Mouse (Mus musculus) heart, adult 2 months (tissue): ENCODE data around the gene Vstm2l.

Experiments
- CTCF ChIP-seq: fragments of 200-600 bp; IDR thresholded peaks from 2 replicates; pipeline ENCODE4 v1.8.1; 2022; ENCODE audit warnings: antibody characterized with exemption, mild to moderate bottlenecking, moderate library complexity
- POLR2A ChIP-seq: fragments of 200-500 bp; IDR thresholded peaks from 2 replicates; pipeline ENCODE4 v1.6.1; 2011; ENCODE audit warnings: mild to moderate bottlenecking, low read depth, low read length, control low read depth; ENCODE audit not compliant: insufficient read depth

DNA sequence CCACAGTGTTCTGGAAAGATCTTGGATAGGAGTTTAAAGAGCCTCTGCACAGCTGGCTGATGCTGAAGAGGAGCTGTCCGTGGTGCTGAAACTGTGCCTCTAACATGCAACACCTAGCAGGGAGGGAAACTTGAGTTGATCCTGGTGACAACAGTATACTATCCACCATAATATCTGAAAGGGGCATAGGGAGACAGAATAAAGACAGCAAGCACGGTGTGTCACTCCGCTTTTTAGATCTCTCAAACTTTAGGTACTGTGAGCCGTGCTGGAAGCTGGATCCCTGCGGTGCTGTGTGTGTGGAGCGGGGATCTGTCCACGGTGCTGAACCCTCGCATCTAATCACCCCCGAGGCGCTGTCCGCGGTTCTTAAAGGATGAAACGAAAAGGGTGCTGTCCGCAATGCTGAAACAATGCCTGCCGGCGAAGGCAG, 1.2 kb upstream of the Vstm2l start:
- TF ChIP-seq POLR2A (no peak), CTCF (no peak)
